Mouse (Mus musculus): ENCODE results near the gene Ms4a15. TPM values are rescaled to one million over a fixed set of nuclear protein-coding genes. Genes with fewer than 3 reads are reported as not detected.

The Ms4a15 gene
- polyA plus RNA-seq, 1 experiment from 2014 or later: not detected

GRCm38 (mm10) chr19:10949112-10949511 is 43.9 kb downstream of the Ms4a15 start, which contains the start of gene Ccdc86:
Ccdc86 (minus strand) TSS chr19:10949266.
- H3K27ac ChIP-seq (ENCODE audit: low read depth, low read length): peak within 1 kb of the TSS; percentile 42; the same call in 1 of the 2 replicates
- under 1% methylated on average over 30 of the region's 30 CpGs for WGBS
- peak within 1 kb of the TSS; percentile 73 for H3K9ac ChIP-seq (ENCODE audit: low read depth, low read length)
- peak within 1 kb of the TSS; percentile 68 for H3K4me3 ChIP-seq (ENCODE audit: low read length)
- peaks cover 27% of the 10 kb centered on the region for H3K4me1 ChIP-seq (ENCODE audit: control insufficient read depth, insufficient read depth, low read depth, low read length)
- peak; percentile 99 for ATAC-seq
- peak within 1 kb of the TSS; percentile 100 for H3K4me2 ChIP-seq (ENCODE audit: low read length)
- no peaks in the 10 kb centered on the region for H3K9me3 ChIP-seq (ENCODE audit: control insufficient read depth, low read length)
- peaks cover 8% of the 10 kb centered on the region; the same call in 1 of the 2 replicates for H3K36me3 ChIP-seq (ENCODE audit: control insufficient read depth, insufficient read depth, low read length)
- H3K27me3 ChIP-seq (replicated peaks; ENCODE audit: control insufficient read depth, insufficient read depth, low read length): no peaks in the 10 kb centered on the region

GRCm38 (mm10) chr19:10948416-10948815 is 44.6 kb downstream of the Ms4a15 start:
- WGBS: 1% methylated on average over 20 of the region's 20 CpGs
- Histone ChIP-seq H3K27me3 (replicated peaks; ENCODE audit: control insufficient read depth, insufficient read depth, low read length) (no peaks in the 10 kb centered on the region), H3K9ac (ENCODE audit: low read depth, low read length) (peak overlapping the region; percentile 73), H3K4me1 (ENCODE audit: control insufficient read depth, insufficient read depth, low read depth, low read length) (peaks cover 27% of the 10 kb centered on the region), H3K4me2 (ENCODE audit: low read length) (peak overlapping the region; percentile 100), H3K4me3 (ENCODE audit: low read length) (peak overlapping the region; percentile 68), H3K36me3 (ENCODE audit: control insufficient read depth, insufficient read depth, low read length) (peaks cover 14% of the 10 kb centered on the region), H3K9me3 (ENCODE audit: control insufficient read depth, low read length) (no peaks in the 10 kb centered on the region), H3K27ac (ENCODE audit: low read depth, low read length) (no peak overlapping the region)
- ATAC-seq: no peak

- no peaks in the 10 kb centered on the region for H3K9me3 ChIP-seq (ENCODE audit: control insufficient read depth, low read length)
- peaks cover 27% of the 10 kb centered on the region for H3K4me1 ChIP-seq (ENCODE audit: control insufficient read depth, insufficient read depth, low read depth, low read length)
- H3K27ac ChIP-seq (ENCODE audit: low read depth, low read length): no peak overlapping the region
- ATAC-seq: no peak
- no peak overlapping the region for H3K9ac ChIP-seq (ENCODE audit: low read depth, low read length)
- 90% methylated on average over 5 of the region's 5 CpGs for WGBS
- H3K4me3 ChIP-seq (ENCODE audit: low read length): no peak overlapping the region; the same call in 1 of the 2 replicates
- H3K36me3 ChIP-seq (ENCODE audit: control insufficient read depth, insufficient read depth, low read length): peaks cover 22% of the 10 kb centered on the region
- H3K27me3 ChIP-seq (replicated peaks; ENCODE audit: control insufficient read depth, insufficient read depth, low read length): no peaks in the 10 kb centered on the region
- H3K4me2 ChIP-seq (ENCODE audit: low read length): peak overlapping the region; percentile 100
These were observed 45.8 kb downstream of the Ms4a15 start for GRCm38 (mm10) chr19:10947219-10947618.

GRCm38 (mm10) chr19:10946506-10946905 is 46.5 kb downstream of the Ms4a15 start:
- Histone ChIP-seq H3K4me1 (ENCODE audit: control insufficient read depth, insufficient read depth, low read depth, low read length) (peaks cover 27% of the 10 kb centered on the region), H3K9ac (ENCODE audit: low read depth, low read length) (no peak overlapping the region), H3K4me2 (ENCODE audit: low read length) (peak overlapping the region; percentile 22; the same call in 1 of the 2 replicates), H3K27me3 (replicated peaks; ENCODE audit: control insufficient read depth, insufficient read depth, low read length) (no peaks in the 10 kb centered on the region), H3K9me3 (ENCODE audit: control insufficient read depth, low read length) (no peaks in the 10 kb centered on the region), H3K27ac (ENCODE audit: low read depth, low read length) (no peak overlapping the region), H3K36me3 (ENCODE audit: control insufficient read depth, insufficient read depth, low read length) (peaks cover 26% of the 10 kb centered on the region), H3K4me3 (ENCODE audit: low read length) (no peak overlapping the region)
- 82% methylated on average over 3 of the region's 3 CpGs for WGBS
- no peak for ATAC-seq

- ATAC-seq: no peak
- H3K4me3 ChIP-seq (ENCODE audit: low read length): no peak overlapping the region
- 92% methylated on average over 3 of the region's 3 CpGs for WGBS
These were observed 49.1 kb downstream of the Ms4a15 start for GRCm38 (mm10) chr19:10943955-10944354.

GRCm38 (mm10) chr19:10940801-10941457 is 52.1 kb downstream of the Ms4a15 start:
- H3K36me3 ChIP-seq (ENCODE audit: control insufficient read depth, insufficient read depth, low read length): peaks cover 24% of the 10 kb centered on the region
- ATAC-seq: peak; percentile 78
- H3K27me3 ChIP-seq (replicated peaks; ENCODE audit: control insufficient read depth, insufficient read depth, low read length): no peaks in the 10 kb centered on the region
- H3K4me2 ChIP-seq (ENCODE audit: low read length): peak overlapping the region; percentile 68
- H3K27ac ChIP-seq (ENCODE audit: low read depth, low read length): peak overlapping the region; percentile 0; the same call in 1 of the 2 replicates
- peak overlapping the region; percentile 58 for H3K9ac ChIP-seq (ENCODE audit: low read depth, low read length)
- H3K4me3 ChIP-seq (ENCODE audit: low read length): peak overlapping the region; percentile 34
- H3K4me1 ChIP-seq (ENCODE audit: control insufficient read depth, insufficient read depth, low read depth, low read length): peaks cover 4% of the 10 kb centered on the region
- H3K9me3 ChIP-seq (ENCODE audit: control insufficient read depth, low read length): no peaks in the 10 kb centered on the region
- 1% methylated on average over 40 of the region's 40 CpGs for WGBS

More at GRCm38 (mm10) chr19:10943955-10944354, 49.1 kb downstream of the Ms4a15 start:
- H3K27ac ChIP-seq (ENCODE audit: low read depth, low read length): no peak overlapping the region
- no peaks in the 10 kb centered on the region for H3K9me3 ChIP-seq (ENCODE audit: control insufficient read depth, low read length)
- no peaks in the 10 kb centered on the region for H3K27me3 ChIP-seq (replicated peaks; ENCODE audit: control insufficient read depth, insufficient read depth, low read length)
- peaks cover 27% of the 10 kb centered on the region for H3K4me1 ChIP-seq (ENCODE audit: control insufficient read depth, insufficient read depth, low read depth, low read length)
- no peak overlapping the region for H3K4me2 ChIP-seq (ENCODE audit: low read length)
- H3K9ac ChIP-seq (ENCODE audit: low read depth, low read length): no peak overlapping the region
- H3K36me3 ChIP-seq (ENCODE audit: control insufficient read depth, insufficient read depth, low read length): peaks cover 26% of the 10 kb centered on the region

GRCm38 (mm10) chr19:10940097-10940800 is 52.8 kb downstream of the Ms4a15 start:
- Histone ChIP-seq H3K9me3 (ENCODE audit: control insufficient read depth, low read length) (no peaks in the 10 kb centered on the region), H3K4me2 (ENCODE audit: low read length) (peak overlapping the region; percentile 68), H3K4me1 (ENCODE audit: control insufficient read depth, insufficient read depth, low read depth, low read length) (peaks cover 4% of the 10 kb centered on the region), H3K36me3 (ENCODE audit: control insufficient read depth, insufficient read depth, low read length) (peaks cover 24% of the 10 kb centered on the region), H3K9ac (ENCODE audit: low read depth, low read length) (peak overlapping the region; percentile 58), H3K27ac (ENCODE audit: low read depth, low read length) (peak overlapping the region; percentile 0; the same call in 1 of the 2 replicates), H3K4me3 (ENCODE audit: low read length) (peak overlapping the region; percentile 34), H3K27me3 (replicated peaks; ENCODE audit: control insufficient read depth, insufficient read depth, low read length) (no peaks in the 10 kb centered on the region)
- 19% methylated on average over 37 of the region's 37 CpGs for WGBS
- peak; percentile 92 for ATAC-seq

- Histone ChIP-seq H3K27ac (ENCODE audit: low read depth, low read length) (no peak overlapping the region), H3K9me3 (ENCODE audit: control insufficient read depth, low read length) (no peaks in the 10 kb centered on the region), H3K9ac (ENCODE audit: low read depth, low read length) (no peak overlapping the region), H3K36me3 (ENCODE audit: control insufficient read depth, insufficient read depth, low read length) (peaks cover 15% of the 10 kb centered on the region), H3K4me1 (ENCODE audit: control insufficient read depth, insufficient read depth, low read depth, low read length) (peaks cover 4% of the 10 kb centered on the region), H3K4me3 (ENCODE audit: low read length) (no peak overlapping the region), H3K27me3 (replicated peaks; ENCODE audit: control insufficient read depth, insufficient read depth, low read length) (no peaks in the 10 kb centered on the region), H3K4me2 (ENCODE audit: low read length) (no peak overlapping the region)
- 75% methylated on average over 3 of the region's 3 CpGs for WGBS
- no peak for ATAC-seq
These were observed 54.3 kb downstream of the Ms4a15 start for GRCm38 (mm10) chr19:10938771-10939170.

- no peak for ATAC-seq
- peaks cover 3% of the 10 kb centered on the region; the same call in 1 of the 2 replicates for H3K36me3 ChIP-seq (ENCODE audit: control insufficient read depth, insufficient read depth, low read length)
- H3K4me2 ChIP-seq (ENCODE audit: low read length): no peak within 1 kb of the TSS
- H3K4me1 ChIP-seq (ENCODE audit: control insufficient read depth, insufficient read depth, low read depth, low read length): peaks cover 4% of the 10 kb centered on the region
- H3K9me3 ChIP-seq (ENCODE audit: control insufficient read depth, low read length): no peaks in the 10 kb centered on the region
- H3K27ac ChIP-seq (ENCODE audit: low read depth, low read length): no peak within 1 kb of the TSS
- no peaks in the 10 kb centered on the region for H3K27me3 ChIP-seq (replicated peaks; ENCODE audit: control insufficient read depth, insufficient read depth, low read length)
- WGBS: 72% methylated on average over 5 of the region's 5 CpGs
- no peak within 1 kb of the TSS for H3K4me3 ChIP-seq (ENCODE audit: low read length)
- no peak within 1 kb of the TSS for H3K9ac ChIP-seq (ENCODE audit: low read depth, low read length)
These were observed 55.9 kb downstream of the Ms4a15 start, which contains the start of gene Ptgdr2 for GRCm38 (mm10) chr19:10937110-10937563. Ptgdr2 (plus strand) TSS chr19:10937160.

Measured in hindbrain, embryonic 16.5 days (tissue).